Mouse (Mus musculus): ENCODE results near the gene Lrrfip2.

Lrrfip2 gene

DNA sequence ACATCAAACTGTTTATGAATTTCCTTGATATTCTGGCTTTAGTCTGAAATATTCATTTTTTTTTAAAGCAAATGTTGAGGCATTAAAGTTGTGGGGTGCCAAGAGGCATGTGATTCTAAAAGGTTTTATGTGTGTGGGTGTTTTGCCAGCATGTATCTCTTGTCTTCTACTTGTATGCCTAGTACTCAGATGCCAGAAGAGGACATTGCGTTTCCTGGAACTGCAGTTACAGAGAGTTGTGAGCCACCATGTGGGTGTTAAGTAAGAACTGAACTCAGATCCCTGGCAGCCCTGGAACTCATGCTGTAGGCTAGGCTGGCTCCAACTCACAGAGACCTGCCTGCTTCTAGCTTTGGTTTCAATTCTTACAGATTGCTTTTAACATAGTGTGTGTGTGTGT is 42.2 kb downstream of the Lrrfip2 start:
- DNase-seq (ENCODE audit: low read depth, low spot score): no peak

DNA sequence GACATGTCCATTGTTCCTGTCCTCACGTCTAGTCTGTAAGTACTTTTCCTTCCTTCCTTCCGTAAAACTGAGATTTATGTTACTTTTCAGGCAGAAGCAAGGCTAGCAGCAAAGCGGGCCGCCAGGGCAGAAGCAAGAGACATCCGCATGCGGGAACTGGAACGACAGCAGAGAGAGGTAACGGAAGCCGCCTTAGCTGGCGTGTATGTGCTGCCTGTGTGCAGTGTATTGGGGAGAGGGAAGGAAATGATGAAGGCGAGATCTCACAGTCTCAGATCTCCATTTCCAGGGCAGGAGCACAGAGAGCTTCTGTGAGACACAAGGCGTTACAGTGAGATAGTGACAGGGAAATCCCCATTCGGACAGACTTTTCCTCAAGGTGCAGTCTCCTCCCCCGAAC is 43.8 kb downstream of the Lrrfip2 start:
- DNase-seq (ENCODE audit: low read depth, low spot score): no peak

DNA sequence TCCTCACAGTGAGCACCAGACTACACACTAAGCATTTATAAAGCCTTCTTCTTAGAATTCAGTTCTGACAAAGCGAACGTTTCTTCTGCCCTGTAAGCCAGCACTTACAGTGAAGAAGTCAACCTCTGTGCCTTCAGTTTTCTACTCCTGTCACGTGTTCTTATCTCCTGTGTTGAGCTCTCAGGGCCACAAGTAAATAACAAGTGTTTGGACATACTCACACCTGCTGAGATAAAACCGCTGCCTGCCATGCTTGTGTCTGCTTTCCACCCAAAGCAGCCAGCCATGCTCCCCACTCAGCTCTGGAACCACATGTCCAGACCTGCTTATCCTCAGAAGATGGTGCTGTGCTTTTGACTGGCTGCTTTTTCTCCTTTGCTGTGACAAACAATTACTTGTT is 49.2 kb downstream of the Lrrfip2 start:
- no peak for DNase-seq (ENCODE audit: low read depth, low spot score)

DNA sequence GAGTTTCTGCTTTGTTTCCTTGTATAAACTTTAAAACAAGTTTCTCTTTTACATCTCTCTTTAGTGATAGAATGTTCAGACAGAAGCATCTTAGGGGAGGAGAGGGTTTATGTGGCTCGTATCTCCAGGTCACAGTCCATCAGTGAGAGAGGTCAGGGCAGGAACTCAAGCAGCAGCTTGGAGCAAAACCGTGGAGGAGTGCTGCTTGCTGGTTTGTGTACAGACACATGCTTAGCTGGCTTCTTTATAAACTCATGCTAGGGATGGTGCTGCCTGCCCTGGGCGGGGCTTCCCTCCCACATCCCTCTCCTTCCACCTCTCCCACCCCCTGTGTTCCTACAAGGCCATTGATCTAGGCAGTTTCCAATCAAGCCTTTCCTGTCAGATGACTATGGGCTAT is 53.0 kb downstream of the Lrrfip2 start:
- DNase-seq (ENCODE audit: low read depth, low spot score): no peak

DNA sequence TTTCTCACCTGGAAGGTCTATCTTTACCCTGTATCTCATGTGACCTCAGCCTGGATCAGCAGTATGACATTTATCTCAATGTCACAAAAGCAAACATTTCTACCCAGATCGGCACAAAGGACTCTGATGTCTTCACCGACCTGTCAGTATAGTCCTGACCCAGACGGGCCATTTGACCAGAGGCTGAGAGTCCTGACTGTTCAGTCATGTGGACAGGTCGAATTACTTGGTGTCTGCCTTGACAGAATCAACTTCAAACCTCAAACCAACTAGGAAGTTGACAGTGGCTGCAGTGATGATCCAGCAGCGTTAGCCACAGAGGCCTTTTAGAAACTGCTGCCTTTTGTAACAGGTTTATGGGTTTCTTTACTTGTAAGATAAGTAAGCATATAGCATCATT is 56.7 kb downstream of the Lrrfip2 start:
- DNase-seq (ENCODE audit: low read depth, low spot score): no peak

DNA sequence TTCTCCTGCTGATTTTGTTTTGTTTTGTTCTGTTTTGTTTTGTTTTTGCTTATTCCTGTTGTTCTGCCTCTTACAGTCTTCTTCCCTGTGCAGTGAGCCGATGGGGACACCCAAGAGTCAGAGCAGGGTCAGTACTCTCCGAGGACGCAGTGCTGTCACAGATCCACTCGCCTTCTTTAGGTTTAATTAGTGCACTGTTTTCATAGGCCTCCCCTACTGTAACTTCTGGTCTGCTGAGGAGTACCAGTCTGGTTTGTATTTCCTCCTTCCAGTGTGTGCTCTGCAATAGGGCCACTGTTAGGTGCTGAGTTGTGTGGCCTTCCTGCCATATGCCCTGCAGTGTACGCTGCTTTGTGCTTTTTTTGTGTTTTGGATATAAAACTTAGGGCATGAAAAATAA is 61.6 kb downstream of the Lrrfip2 start:
- DNase-seq (ENCODE audit: low read depth, low spot score): no peak

DNA sequence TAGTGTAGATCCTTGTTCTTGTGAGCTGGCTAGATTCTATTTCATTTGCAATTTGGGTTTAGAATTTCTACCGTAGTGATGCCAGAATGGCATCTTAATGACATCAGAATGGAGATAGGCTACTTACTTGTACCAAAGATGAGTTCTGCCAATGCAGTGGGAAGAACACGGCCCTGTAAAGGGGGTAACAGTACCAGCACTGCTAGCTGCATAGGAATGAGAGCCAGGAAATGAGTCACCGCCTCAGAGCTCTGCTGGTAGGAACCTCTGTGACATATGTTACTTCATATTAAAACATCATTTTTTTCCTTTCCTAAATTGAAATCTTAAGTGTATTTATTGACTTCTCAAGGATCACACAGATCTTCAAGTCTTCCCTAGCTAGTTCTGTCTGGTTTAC is 64.8 kb downstream of the Lrrfip2 start:
- DNase-seq (ENCODE audit: low read depth, low spot score): no peak

DNA sequence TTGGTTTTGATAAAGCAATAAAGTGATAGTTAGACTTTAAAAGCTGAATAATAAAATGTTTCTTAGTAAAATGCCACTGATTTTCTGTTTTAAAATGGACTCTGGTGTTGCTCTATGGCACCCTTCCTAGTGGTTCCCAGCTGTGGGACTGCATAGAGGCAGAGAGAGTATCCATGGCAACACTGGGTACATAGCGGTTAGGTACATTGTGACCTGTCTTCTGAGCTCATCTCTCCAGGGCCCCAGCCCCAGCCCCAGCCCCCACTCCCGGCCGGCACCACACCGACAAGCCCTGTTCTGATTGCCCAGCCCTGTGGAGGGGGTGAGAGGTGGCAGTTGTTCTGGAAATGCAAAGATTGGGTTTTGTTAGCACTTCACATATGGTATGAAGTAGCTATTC is 67.5 kb downstream of the Lrrfip2 start:
- no peak for DNase-seq (ENCODE audit: low read depth, low spot score)

DNA sequence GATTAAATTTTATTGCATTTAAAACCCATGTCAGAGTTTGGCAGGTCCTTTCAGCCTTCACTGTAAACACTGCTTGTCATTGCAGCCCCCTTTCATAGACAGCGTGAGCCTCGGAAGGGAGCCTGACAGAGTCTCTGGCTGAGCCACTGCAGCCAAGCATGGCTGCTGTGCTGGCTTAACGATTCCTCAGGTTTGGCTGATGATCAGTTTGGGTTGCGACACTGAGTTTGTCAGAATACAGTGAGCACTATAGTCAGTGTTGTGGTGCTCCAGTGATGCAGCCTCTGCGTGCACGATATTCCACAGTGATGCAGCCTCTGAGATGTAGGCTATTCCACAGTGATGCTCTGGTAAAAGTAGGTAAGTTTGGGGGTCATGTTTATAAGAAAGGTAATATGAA is 69.5 kb downstream of the Lrrfip2 start:
- no peak for DNase-seq (ENCODE audit: low read depth, low spot score)

DNA sequence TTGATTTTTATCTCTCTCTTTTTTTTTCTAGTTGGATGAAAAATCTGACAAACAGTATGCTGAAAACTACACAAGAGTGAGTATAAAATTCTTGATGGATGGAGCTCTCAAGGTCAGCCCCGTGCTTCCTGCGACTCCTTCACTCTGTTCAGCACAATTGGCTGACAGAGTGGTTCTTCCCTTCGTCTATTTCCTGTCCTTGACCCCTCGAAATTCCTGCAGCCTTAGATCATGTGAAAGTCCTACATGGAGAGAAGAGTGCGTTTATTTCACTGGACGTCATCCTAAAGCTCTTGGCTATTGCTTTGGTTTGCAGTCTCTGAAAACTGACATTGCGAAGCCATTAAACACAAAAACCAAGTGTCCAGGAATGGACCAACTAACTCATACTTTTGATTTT is 71.3 kb downstream of the Lrrfip2 start:
- no peak for DNase-seq (ENCODE audit: low read depth, low spot score)

DNA sequence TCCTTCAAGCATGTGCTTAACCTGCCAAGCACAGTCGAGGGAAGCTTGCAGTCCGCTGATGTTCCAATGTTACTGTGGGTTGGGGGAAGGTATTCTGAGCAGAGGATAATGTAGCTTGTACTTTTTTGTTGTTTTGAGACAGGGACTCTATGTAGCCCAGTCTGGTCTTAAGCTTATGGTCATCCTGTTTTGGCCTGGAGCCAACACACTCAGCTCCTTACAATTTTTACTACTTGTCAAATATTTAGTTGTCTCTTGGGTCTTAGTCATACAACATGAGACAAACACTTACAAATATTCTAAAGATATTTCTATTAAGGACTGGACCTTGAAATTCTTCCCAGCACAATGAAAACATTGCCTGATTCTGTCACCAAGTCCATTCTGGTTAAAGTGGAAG is 75.8 kb downstream of the Lrrfip2 start:
- no peak for DNase-seq (ENCODE audit: low read depth, low spot score)

DNA sequence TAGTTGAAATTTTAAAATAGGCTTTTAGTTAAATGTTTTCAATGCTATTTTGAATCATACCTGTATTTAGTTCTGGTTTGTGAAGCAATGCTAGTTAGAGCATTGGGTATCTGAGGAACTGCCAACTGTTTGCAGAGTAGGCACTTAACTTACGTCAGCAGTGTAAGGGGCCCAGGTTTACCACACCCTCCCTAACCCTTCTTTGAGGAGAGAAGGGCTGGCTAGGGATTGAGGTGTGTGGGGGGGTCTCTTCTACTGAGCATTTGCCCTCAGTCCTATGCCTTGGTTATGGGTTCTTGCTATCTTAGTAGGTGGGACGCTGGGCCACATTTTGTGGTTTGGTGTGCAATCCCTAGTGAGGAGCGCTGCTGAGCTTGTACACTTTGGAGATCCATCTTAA is 79.7 kb downstream of the Lrrfip2 start:
- no peak for DNase-seq (ENCODE audit: low read depth, low spot score)

DNA sequence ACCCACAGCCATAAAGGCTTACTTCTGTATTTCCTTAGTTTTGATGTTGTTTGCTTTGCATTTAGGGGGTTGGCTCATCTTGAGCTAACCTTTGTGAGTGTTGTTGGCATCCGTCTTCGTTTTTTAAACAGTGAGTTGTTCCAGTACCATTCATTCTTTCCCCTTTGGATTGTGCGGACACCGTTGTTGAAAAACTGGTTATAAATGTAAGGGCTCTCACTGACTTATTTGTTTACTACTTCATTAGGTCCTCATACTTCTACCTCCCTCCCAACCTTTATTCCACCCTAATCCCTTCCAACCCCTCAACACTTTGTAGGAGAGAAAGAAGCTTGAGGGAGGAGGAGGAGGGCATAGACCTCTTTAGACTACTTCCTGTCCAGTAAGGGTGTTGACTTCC is 80.3 kb downstream of the Lrrfip2 start:
- no peak for DNase-seq (ENCODE audit: low read depth, low spot score)

DNA sequence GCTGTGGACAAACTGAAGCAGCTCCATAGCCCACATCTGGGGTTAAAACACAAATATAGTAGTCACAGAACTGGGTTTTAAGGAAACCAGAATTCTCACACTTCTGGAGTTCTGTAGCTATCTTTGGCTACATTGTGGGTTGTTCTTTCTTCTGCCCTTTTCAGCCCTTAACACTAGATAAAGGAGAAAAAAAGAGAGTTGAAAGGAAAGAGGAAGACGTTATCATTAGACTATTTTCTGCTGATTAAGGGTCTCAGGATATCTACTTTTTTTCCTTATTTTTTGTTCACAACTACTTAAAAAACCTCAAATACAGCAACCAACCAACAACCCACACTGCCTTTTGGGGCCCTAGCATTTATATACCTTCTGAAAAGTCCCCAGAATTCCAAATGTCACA is 80.9 kb downstream of the Lrrfip2 start:
- DNase-seq (ENCODE audit: low read depth, low spot score): no peak

DNA sequence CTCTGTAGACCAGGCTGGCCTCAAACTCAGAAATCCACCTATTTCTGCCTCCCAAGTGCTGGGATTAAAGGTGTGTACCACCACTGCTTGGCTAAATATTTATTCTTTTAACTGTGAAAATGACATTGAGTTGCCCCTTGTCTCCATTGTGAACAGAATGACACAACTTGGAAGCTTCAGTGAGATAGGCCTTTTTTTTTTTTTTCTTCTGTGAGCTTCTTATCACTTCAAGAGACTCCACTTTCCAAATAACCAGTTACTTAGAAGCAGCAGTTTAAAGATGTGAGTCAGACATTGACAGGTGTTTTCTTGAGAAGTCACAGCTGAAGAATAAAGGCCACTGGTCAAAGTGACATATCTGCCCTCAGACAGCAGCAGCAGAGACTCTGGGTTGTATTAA is 82.8 kb downstream of the Lrrfip2 start:
- DNase-seq (ENCODE audit: low read depth, low spot score): no peak

DNA sequence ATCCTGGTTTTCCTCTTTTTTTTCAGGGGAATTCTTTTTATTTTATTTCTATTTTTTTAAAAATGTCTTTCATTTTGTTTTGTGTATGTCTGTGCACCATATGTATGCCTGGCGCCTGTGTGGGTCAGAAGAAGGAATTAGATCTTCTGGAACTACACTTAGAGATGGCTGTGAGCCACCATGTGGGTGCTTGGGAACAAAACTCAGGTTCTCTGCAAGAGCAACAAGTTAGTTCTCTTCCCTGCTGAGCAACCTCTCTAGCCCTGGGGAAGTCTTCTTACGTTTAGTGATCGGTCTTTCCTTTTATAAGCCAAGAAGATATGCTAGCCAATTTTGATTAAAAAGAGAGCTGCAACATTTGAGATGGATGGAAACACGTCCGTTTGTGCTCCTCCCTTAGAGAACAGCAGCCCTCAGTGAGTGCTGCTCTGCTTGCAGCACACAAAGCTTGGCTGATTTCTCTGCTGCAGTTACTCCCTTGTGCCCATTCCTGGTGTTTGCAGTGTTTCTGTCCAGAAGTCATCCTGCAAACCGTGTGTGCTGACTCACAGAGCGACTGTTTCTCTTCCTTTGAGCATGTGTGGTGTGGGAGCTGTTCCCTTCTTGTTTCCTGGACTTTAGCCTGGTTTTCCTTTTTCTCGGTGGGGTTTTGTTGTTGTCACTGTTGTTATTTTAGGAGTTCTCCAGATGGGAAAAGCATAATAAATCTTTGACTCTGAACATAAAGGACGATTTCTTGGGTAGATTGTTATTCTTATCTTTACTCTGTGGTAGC is 87.4 kb downstream of the Lrrfip2 start:
- no peak for DNase-seq (ENCODE audit: low read depth, low spot score)

DNA sequence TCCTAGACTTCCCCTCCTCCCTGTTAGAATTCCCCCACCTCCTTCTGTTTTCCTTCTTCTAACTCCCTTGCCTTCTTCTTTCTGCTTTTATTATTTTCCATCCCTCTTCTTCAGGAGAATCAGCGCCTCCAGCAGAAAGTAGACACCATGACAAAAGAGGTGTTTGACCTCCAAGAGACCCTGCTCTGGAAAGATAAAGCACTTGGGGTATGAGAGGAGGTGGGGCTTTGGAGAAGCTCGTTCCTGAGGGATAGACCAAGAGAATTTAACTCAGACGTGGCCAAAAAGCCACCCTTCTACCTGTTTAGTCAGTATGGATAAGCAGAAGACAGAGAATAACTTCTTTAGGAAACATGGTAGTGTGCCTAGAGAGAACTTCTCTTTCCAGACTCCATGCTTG is 90.3 kb downstream of the Lrrfip2 start:
- no peak for DNase-seq (ENCODE audit: low read depth, low spot score)

DNA sequence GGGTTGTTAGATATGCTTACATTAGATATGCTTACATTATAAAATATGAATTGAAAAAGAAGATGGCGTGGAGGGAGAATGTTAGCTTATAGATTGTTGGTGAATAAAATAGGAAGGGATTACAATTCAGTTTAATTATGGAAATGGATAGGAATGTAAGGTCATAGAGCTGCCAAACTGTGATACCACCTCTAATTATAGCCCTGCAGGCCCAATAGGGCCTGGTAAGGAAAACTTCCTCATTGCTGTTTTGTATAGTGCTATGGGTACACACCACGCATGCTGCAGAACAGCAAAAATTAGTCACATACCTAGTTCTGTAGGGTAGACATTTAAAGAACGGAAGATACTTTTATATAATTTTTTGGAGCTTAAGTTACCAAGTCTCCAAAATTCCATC is 90.8 kb downstream of the Lrrfip2 start:
- DNase-seq (ENCODE audit: low read depth, low spot score): no peak

DNA sequence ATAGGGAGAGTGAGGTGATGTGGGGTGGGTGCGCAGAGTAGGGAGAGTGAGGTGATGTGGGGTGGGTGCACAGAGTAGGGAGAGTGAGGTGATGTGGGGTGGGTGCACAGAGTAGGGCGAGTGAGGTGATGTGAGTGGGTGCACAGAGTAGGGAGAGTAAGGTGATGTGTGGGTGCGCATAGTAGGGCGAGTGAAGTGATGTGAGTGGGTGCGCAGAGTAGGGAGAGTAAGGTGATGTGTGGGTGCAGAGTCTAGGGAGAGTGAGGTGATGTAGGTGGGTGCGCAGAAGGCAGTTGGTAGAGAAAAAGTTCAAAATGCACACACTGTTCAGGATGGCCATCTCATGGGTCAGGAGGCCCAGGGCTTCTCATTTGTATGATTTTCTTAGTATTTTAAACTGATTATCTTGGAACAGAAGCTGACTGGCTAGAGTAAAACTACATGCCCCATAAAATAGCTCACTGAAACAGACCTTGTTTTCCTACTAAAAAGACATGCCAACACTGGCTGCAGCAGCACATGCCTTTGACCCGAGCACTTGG is 91.8 kb downstream of the Lrrfip2 start:
- DNase-seq (ENCODE audit: low read depth, low spot score): no peak

DNA sequence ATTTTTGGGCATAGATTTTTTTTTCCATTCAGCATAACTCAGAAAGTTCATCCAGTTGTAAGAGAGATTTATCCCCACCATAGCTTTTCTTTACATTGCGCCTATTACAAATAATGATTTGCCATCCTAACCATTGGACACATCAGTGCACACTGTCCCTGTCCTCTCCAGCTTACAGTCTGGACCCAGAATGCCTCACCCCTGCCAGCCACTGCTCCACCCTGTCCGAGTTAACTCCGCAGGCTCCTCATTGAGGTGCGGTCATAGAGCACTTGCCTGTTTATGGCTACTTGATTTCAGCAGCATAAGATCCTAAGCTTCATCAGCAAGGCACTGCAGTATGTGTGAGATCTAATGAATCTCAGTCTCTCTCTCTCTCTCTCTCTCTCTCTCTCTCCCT is 93.0 kb downstream of the Lrrfip2 start:
- DNase-seq (ENCODE audit: low read depth, low spot score): no peak

DNA sequence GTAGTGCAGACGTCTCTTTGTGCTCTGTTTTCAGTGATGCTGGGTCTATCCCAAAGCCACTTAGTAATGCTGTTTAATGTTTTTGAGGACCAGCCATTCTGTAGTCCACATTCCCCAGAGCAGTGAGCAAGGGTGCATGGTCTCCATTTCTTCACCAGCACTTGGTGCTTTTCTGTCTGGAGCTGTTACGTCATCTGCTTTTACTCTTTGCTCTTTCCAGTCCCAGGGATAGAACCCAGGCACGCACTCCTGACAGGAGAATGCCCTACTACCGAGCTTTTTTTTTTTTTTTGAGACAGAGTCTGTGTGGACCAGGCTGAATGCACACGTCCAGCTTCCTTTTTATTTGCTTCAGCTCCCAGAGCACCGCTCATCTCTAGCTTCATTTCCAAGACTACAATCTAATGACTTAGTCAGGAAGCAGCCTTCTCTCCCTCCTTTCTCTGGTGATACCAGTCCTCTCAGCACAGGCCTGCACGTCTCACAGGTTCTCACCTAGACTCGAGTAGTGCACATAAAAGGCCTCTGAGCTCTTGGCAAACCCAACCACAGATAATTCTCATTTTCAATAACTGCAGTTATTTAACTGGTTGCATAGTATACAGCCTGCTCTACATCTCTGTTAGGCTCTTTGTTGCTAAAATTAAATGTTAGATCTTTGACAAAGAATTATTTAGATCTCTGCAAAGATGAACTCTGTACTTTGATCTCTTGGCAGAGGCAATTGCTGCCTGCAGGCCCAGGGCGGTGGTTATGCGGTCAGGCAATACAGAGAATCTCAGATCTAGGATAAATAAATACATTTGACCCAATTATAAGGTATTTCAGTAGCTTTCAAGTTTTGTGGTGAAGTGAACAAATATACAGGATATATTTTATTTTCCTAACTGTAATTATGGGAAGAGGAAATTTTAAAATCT is 94.0 kb downstream of the Lrrfip2 start:
- DNase-seq (ENCODE audit: low read depth, low spot score): no peak

DNA sequence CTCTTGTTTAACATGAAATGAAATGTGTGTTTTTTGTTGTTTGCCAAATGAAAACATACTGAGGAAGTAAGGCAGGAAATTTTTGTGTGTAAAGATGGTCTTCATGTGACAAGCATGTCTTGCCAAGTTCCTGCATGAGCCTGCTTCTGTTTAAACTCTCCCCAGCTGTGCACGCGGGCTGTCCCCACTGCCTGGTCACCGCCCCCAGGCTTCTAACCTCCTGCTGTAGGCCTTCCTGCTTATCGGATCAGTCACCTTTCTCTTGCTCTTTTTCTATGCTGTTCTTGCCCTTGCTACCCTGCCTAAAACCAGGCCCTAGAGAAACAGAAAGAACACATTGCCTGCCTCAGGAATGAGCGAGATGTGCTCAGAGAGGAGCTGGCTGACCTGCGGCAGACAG is 96.1 kb downstream of the Lrrfip2 start:
- no peak for DNase-seq (ENCODE audit: low read depth, low spot score)

DNA sequence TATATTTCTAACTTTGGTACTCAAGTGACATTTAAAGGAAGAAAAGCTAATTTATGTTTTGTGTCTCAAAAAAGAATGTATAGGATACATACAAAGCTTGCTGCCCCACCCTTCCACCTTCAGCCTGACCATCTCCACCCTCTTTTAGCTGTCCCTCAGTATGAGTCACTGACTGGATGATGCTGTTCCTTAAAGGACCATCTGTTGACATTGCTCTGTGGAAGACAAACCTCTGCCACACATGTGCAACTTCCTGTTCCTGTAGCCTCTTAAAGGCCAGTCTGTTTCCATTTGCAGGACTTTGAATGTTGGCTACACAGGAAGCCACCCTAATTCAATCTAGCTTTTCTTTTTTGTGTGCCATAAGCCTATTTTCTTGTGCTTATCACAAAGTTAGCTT is 99.0 kb downstream of the Lrrfip2 start:
- DNase-seq (ENCODE audit: low read depth, low spot score): no peak
